Mouse (Mus musculus): ENCODE data around the gene Parva.
A peak's percentile ranks its signal among the peaks of the same experiment; 100 is the strongest.

Gene Parva

GRCm38 (mm10) chr7:112472024-112472707 lies 44.9 kb downstream of the Parva start:
- no peak for DNase-seq (ENCODE audit: low spot score in 2 of 2)

GRCm38 (mm10) chr7:112472708-112473281 lies 45.5 kb downstream of the Parva start:
- DNase-seq (ENCODE audit: low spot score in 2 of 2) = no peak

GRCm38 (mm10) chr7:112473649-112474435 lies 46.5 kb downstream of the Parva start:
- DNase-seq (ENCODE audit: low spot score in 2 of 2) = no peak

DNA sequence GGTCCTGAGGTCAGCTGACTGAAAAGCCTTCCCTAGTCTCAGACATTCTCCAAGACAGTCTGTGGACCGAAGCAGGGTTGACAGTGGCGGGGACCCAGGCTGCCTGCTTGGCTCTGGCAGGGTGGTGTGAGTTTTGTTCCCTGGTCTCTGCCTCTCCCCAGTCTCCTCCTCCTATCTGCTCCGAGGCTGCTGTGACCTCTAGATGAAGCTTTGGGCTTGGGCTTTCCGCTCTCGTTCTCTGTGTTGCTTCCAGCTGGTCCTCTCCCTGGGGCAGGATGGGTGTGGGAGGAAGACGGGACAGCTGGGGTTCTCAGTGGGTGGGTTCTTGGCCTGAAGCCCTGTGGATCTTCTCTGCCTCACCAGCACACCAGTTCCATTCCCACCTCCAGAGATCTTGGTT lies 51.8 kb downstream of the Parva start:
- DNase-seq (ENCODE audit: low spot score in 2 of 2) = no peak

DNA sequence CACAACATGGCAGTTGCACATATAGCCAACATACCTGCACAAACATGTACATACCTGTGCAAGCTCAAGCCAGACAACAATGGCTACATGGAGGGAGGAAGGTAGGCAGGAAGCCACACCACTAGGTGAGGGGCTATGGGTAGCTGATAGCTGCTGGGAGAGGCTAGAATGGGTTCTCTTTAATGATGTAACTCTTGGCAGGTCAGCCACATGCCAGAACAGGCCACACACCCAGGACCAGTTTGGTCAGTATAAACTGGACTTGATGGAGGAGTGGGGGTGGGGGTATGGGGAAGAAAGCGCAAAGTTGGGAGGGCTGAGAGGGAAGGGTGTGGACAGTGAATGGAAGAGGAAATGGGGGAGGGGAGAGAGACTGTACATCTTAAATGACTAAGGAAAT lies 53.7 kb downstream of the Parva start:
- DNase-seq (ENCODE audit: low spot score in 2 of 2) = peak in 1 of 2 experiments; percentile 70

GRCm38 (mm10) chr7:112482572-112482971 lies 55.3 kb downstream of the Parva start:
- no peak for DNase-seq (ENCODE audit: low spot score in 2 of 2)

DNA sequence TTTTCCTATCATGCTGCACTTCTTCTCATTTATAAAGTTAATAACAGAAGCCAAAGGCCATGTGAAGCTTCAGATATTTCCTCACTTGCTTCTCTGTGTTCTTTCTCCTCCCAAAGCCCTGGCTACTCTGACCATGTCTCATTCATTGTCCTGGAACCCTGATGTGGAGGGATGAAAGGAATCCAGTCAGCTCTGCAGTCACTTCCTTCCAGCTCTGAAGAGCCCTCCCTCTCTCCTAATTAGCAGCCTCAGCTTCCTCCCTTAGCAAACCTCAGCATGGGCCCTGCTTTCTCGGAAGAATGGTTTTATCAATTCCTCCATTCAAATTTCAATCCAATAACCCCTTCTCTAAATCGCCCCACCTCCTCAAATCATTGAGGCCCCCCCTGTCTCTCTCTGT lies 56.1 kb downstream of the Parva start:
- DNase-seq (ENCODE audit: low spot score in 2 of 2) = no peak

GRCm38 (mm10) chr7:112490825-112491224 lies 63.5 kb downstream of the Parva start:
- no peak for DNase-seq (ENCODE audit: low spot score in 2 of 2)

DNA sequence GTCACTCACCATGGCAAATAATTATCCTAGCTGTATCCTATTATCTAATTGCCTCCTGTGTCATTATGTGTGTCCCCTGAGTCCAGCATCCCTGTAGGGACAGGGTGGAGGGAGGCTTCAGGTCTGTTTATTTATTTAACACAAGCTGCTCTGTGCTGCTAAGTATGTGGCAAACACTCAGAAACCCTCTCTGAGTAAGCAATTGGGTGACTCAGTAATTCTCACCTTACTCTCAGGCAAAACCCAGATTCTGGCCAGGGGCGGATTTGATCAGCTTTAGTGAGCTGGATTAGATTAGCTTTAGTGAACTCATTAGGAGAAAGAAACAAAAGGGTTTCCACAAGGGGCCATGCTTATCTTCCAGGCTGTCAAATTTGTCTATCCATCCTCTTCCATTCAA lies 64.4 kb downstream of the Parva start:
- no peak for DNase-seq (ENCODE audit: low spot score in 2 of 2)

GRCm38 (mm10) chr7:112495950-112496349 lies 68.6 kb downstream of the Parva start:
- DNase-seq (ENCODE audit: low spot score in 2 of 2) = peak in 1 of 2 experiments; percentile 48

GRCm38 (mm10) chr7:112496921-112497320 lies 69.6 kb downstream of the Parva start:
- DNase-seq (ENCODE audit: low spot score in 2 of 2) = no peak

GRCm38 (mm10) chr7:112498591-112499301 lies 71.4 kb downstream of the Parva start:
- peak in 1 of 2 experiments; percentile 58 for DNase-seq (ENCODE audit: low spot score in 2 of 2)

DNA sequence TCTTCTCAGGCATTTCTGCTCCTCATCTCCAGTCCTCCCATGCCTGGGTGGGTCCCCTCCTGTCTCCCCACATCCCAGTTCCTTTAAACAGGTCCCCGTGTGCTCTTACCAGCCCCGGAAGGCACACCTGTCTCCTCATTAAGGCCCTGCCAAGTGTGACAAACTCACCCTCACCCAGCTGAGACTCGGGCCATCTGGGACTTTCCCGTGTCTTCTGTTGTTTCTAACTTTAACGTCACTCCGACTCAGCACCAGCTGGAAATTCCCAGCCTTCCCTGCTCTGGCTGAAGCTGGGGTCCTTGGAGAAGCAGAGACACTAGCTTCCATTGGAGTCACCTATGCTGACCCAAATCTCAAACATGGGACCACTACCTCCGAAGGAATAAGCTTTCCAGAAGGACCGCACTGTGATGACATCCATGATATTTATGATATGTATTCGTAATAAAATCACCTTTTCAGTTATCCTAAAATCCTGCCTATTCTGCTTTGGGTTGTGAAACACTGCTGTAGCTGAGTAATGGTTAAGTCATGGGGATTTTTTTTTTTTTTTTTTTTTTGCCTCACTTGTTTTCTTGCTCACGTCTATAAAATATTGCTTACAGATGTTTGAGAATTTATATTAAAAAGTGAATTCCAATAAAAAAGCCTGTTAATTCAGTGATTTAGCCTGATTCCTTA lies 72.3 kb downstream of the Parva start:
- no peak for DNase-seq (ENCODE audit: low spot score in 2 of 2)

GRCm38 (mm10) chr7:112500134-112500490 lies 72.8 kb downstream of the Parva start:
- no peak for DNase-seq (ENCODE audit: low spot score in 2 of 2)

GRCm38 (mm10) chr7:112502050-112502809 lies 74.9 kb downstream of the Parva start:
- peak in 1 of 2 experiments; percentile 47 for DNase-seq (ENCODE audit: low spot score in 2 of 2)

DNA sequence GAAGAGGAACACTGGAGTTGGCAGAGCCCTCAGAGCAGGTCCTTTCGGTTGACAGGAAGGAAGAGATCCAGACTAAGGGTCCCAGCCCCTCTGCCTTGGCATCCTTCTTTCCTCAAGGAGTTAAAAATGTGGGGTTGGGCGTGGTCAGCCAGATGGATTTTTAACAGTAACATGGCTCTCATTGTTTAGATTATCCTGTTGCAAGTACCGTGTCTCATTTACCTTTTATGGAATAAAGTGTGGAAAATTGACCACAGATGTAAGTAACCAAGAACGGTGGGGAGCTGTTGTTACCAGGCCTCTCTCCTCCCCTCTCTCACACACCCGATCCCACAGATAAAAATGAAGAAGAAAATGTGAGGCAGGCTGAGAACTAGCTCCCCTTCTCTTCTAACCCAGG lies 75.5 kb downstream of the Parva start:
- no peak for DNase-seq (ENCODE audit: low spot score in 2 of 2)

- no peak for DNase-seq (ENCODE audit: low spot score in 2 of 2)
Observed at GRCm38 (mm10) chr7:112503448-112503847, 76.1 kb downstream of the Parva start.

DNA sequence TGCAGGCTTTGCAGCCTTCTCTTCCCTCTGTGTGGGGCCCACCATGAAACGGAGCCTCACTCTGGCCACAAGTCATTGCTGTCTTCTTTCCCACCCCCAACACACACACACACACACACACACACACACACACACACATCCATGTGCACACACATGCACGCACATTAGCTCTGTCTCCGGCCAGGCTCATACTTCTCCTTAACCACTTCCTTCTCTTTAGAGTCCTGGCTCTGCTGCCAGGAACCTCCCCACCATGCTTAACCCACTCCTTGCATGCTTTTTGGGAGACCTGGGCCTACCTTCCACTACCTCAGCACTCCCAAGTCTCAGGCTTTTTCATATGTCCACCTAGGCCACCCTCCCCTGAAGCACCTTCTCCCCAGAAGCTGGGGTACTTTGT lies 76.6 kb downstream of the Parva start:
- no peak for DNase-seq (ENCODE audit: low spot score in 2 of 2)

GRCm38 (mm10) chr7:112509107-112509506 lies 81.8 kb downstream of the Parva start:
- DNase-seq (ENCODE audit: low spot score in 2 of 2) = no peak

DNA sequence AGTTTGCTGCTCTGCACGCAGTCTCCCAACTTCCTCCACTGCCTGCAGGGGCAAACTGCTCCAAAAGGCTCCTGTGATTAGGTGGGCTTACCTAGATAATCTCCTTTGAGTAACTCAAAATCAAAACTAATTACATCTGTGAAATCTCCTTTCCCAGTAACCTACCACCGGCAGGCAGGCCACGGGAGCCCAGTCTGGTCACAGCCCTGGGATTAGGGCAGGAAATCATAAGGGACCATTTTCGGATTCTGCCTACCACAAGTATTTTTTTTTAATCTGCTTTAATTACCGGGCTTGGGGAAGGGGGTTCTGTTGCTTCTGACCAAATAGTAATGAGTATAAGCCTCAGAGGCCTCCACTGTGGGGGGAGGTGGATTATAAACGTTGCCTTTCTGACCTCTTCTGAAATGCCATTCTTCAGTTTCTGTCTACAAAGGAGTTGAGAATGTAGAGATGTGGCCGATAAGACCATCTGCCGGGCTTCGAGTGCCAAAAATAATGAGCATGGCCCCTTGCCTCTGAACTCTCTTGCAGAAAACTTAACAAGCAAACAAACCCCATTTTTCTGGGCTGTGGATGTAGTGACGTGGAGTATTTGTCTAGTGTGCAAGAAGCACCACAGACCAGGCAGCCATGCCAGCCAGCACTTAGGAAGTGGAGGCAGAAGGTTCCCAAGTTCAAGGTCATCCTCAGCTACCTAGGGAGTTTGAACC lies 83.2 kb downstream of the Parva start:
- DNase-seq (ENCODE audit: low spot score in 2 of 2) = no peak
